Mouse (Mus musculus) C2C12 (cell line): ENCODE data around the gene Faah.

Experiments
- CEBPB ChIP-seq: IDR thresholded peaks from one replicate; pipeline ENCODE4 v1.6.1; 2011; ENCODE audit warnings: low read depth, mild to moderate bottlenecking, control low read depth, moderate library complexity
- CTCF ChIP-seq: IDR thresholded peaks from one replicate; pipeline ENCODE4 v1.5.1; 2011; ENCODE audit not compliant: control insufficient read depth, insufficient read depth, insufficient read length
- USF1 ChIP-seq: IDR thresholded peaks from one replicate; pipeline ENCODE4 v1.6.1; 2011; ENCODE audit warnings: low read depth, mild to moderate bottlenecking, control low read depth, moderate library complexity

GRCm38 (mm10) chr4:116016396-116016795 is 1.3 kb downstream of the Faah start:
- TF ChIP-seq CTCF, result no peak
- TF ChIP-seq USF1, result no peak
- TF ChIP-seq CEBPB, result no peak
